Mouse (Mus musculus): Measurements from ENCODE around the gene Otulin. TPM values are rescaled to one million over a fixed set of nuclear protein-coding genes. Genes with fewer than 3 reads are reported as not detected.

Otulin gene
- polyA plus RNA-seq, 1 experiment from 2014 or later, result 46.1 TPM

DNA sequence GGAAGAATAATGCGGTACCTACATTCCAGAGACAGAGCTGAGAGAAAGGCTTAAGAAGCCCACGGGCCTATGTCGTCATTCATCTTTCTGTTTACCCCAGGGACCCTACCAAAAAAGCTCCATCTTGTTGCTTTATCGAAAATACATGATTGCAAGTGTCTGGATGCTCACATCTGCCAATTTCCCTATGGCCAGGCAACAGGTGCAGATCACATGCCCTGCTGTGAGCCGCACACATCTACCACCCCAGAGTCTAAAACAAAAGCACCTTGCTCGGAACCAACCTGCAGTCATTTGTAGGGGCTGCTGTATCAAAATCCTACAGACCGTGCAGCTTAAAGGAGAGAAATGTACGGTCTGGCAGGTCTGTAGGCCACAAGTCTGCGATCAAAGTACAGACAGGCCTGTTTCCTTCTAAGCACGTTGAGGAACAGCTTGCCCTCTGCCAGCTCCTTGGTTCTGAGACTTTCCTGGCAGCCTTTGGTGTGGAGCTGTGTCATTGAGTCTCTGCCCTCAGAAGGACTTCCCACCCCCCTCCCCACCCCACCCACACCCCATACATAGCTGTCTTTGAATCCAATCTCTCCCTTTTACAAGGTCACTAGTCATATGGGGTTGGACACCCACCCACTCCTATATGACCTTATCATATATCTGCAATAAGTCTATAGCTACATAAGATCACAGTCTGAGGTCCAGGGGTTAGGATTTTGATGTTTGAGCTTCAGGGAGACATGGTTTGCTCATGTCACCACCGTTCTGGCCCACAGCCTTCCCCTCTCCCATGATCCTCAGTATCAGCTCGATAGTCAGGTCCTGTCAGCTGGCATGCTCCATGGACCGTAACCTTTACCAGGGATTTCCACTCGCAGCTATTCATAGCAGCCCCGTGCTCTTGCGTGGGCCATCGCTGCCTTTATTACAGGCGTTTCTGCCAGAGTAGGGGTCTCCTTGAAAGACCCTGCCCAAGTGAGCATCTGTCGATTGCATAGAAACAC, 79.1 kb downstream of the Otulin start:
- Histone ChIP-seq H3K27me3 (replicated peaks; ENCODE audit: control insufficient read depth, insufficient read depth, low read length) (no peaks in the 10 kb centered on the region), H3K4me3 (ENCODE audit: low read depth, low read length) (no peak overlapping the region), H3K4me2 (ENCODE audit: low read length) (no peak overlapping the region), H3K36me3 (ENCODE audit: control insufficient read depth, insufficient read depth, low read length) (no peaks in the 10 kb centered on the region), H3K4me1 (replicated peaks; ENCODE audit: control insufficient read depth, insufficient read depth, low read length) (no peaks in the 10 kb centered on the region), H3K9me3 (ENCODE audit: control insufficient read depth, low read length) (no peaks in the 10 kb centered on the region), H3K27ac (ENCODE audit: low read depth) (no peak overlapping the region), H3K9ac (ENCODE audit: low read length) (no peak overlapping the region)
- ATAC-seq (replicated peaks; ENCODE audit: low FRiP score, low TSS enrichment, low read depth) (no peak), DNase-seq (ENCODE audit: low spot score) (no peak)
- 85% methylated on average over 19 of the region's 19 CpGs for WGBS

DNA sequence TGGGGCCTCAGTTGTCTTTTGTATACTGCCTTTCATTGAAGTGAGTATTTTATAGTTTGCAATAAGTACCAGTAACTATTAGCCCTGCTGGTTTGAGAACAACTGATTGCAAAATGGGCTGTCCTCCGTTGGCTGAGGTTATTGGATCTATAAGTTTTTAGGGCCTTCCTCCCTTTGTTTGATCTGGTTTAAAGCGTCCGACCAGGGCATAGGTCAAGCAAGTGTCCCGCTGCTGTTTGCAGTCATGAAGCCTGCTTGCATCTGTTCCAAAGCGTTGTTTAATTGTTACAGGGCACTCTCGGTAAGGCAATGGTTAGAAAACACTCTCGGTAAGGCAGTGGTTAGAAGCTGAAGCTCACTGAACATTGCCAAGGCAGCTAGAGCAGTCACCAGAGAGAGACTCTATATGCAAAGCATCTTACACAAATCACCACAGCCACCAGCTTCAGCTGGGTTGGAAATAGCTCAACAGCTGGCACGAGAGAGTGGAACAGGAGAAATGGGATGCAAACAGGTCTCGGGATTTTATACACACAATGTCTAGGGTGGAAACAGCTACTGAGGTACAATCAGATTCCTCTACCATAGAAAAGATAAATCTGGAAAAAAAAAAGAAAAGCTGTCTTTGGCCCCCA, 80.0 kb downstream of the Otulin start:
- Histone ChIP-seq H3K4me1 (replicated peaks; ENCODE audit: control insufficient read depth, insufficient read depth, low read length) (no peaks in the 10 kb centered on the region), H3K36me3 (ENCODE audit: control insufficient read depth, insufficient read depth, low read length) (no peaks in the 10 kb centered on the region), H3K4me2 (ENCODE audit: low read length) (no peak overlapping the region), H3K27ac (ENCODE audit: low read depth) (no peak overlapping the region), H3K9me3 (ENCODE audit: control insufficient read depth, low read length) (no peaks in the 10 kb centered on the region), H3K9ac (ENCODE audit: low read length) (no peak overlapping the region), H3K4me3 (ENCODE audit: low read depth, low read length) (no peak overlapping the region), H3K27me3 (replicated peaks; ENCODE audit: control insufficient read depth, insufficient read depth, low read length) (no peaks in the 10 kb centered on the region)
- WGBS, result 54% methylated on average over 9 of the region's 9 CpGs
- ATAC-seq (replicated peaks; ENCODE audit: low FRiP score, low TSS enrichment, low read depth) (no peak), DNase-seq (ENCODE audit: low spot score) (no peak)

DNA sequence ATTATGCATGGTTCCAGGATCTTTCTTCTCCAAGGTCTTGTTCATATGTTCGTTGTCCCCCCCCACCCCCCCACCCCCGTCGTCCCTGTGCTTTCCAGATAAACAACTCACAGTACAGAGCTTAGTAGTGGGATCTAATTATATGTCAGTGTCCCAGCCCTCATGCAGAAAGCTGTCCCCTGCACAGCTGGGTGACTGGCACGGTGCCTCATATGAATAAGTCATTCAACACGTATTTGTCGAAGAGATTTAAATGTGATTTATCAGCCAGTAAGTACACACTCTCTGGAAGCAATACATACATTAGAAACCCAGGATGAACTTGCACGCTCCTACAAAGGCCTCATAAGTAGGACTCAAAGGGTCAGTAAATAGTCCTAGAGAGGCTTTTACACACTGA, 80.6 kb downstream of the Otulin start:
- 67% methylated on average over 7 of the region's 7 CpGs for WGBS
- no peak overlapping the region for H3K27ac ChIP-seq (ENCODE audit: low read depth)
- no peaks in the 10 kb centered on the region for H3K9me3 ChIP-seq (ENCODE audit: control insufficient read depth, low read length)
- H3K36me3 ChIP-seq (ENCODE audit: control insufficient read depth, insufficient read depth, low read length), result no peaks in the 10 kb centered on the region
- H3K9ac ChIP-seq (ENCODE audit: low read length), result no peak overlapping the region
- H3K27me3 ChIP-seq (replicated peaks; ENCODE audit: control insufficient read depth, insufficient read depth, low read length), result no peaks in the 10 kb centered on the region
- no peak overlapping the region for H3K4me3 ChIP-seq (ENCODE audit: low read depth, low read length)
- no peak for ATAC-seq (replicated peaks; ENCODE audit: low FRiP score, low TSS enrichment, low read depth)
- H3K4me2 ChIP-seq (ENCODE audit: low read length), result no peak overlapping the region
- no peaks in the 10 kb centered on the region for H3K4me1 ChIP-seq (replicated peaks; ENCODE audit: control insufficient read depth, insufficient read depth, low read length)
- no peak for DNase-seq (ENCODE audit: low spot score)

GRCm38 (mm10) chr15:27549071-27549470, 81.4 kb downstream of the Otulin start:
- Histone ChIP-seq H3K27ac (ENCODE audit: low read depth) (no peak overlapping the region), H3K36me3 (ENCODE audit: control insufficient read depth, insufficient read depth, low read length) (no peaks in the 10 kb centered on the region), H3K27me3 (replicated peaks; ENCODE audit: control insufficient read depth, insufficient read depth, low read length) (no peaks in the 10 kb centered on the region), H3K4me1 (replicated peaks; ENCODE audit: control insufficient read depth, insufficient read depth, low read length) (no peaks in the 10 kb centered on the region), H3K4me2 (ENCODE audit: low read length) (no peak overlapping the region), H3K9ac (ENCODE audit: low read length) (no peak overlapping the region), H3K9me3 (ENCODE audit: control insufficient read depth, low read length) (no peaks in the 10 kb centered on the region), H3K4me3 (ENCODE audit: low read depth, low read length) (no peak overlapping the region)
- 89% methylated on average over 10 of the region's 10 CpGs for WGBS
- ATAC-seq (replicated peaks; ENCODE audit: low FRiP score, low TSS enrichment, low read depth) (no peak), DNase-seq (ENCODE audit: low spot score) (no peak)

- H3K36me3 ChIP-seq (ENCODE audit: control insufficient read depth, insufficient read depth, low read length), result no peaks in the 10 kb centered on the region
- H3K27ac ChIP-seq (ENCODE audit: low read depth), result no peak overlapping the region
- H3K27me3 ChIP-seq (replicated peaks; ENCODE audit: control insufficient read depth, insufficient read depth, low read length), result no peaks in the 10 kb centered on the region
- no peaks in the 10 kb centered on the region for H3K9me3 ChIP-seq (ENCODE audit: control insufficient read depth, low read length)
- no peak overlapping the region for H3K4me3 ChIP-seq (ENCODE audit: low read depth, low read length)
- H3K4me2 ChIP-seq (ENCODE audit: low read length), result no peak overlapping the region
- DNase-seq (ENCODE audit: low spot score), result no peak
- no peak for ATAC-seq (replicated peaks; ENCODE audit: low FRiP score, low TSS enrichment, low read depth)
- WGBS, result 88% methylated on average over 6 of the region's 6 CpGs
- no peak overlapping the region for H3K9ac ChIP-seq (ENCODE audit: low read length)
- H3K4me1 ChIP-seq (replicated peaks; ENCODE audit: control insufficient read depth, insufficient read depth, low read length), result no peaks in the 10 kb centered on the region
Observed at GRCm38 (mm10) chr15:27548110-27548509, 82.4 kb downstream of the Otulin start.

DNA sequence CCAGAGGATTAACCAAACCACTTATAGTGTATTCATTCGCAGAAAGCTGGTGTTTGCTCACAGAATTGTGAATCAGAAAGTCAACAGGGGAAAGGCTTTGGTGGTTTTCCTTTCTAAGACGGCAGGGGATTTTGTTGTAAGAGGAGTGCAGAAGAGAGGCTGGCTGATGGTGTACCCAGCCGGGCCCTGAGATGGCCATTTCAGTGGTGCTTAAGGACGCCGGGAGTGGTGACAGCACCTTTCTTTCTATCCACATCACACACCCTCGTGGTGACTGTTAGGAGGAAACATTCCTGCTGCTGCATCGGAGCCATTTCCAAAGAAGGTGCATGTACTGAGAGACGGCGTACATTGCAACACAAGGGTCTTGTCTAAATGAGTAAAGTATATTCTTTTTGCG, 85.3 kb downstream of the Otulin start:
- 88% methylated on average over 10 of the region's 10 CpGs for WGBS
- H3K36me3 ChIP-seq (ENCODE audit: control insufficient read depth, insufficient read depth, low read length), result no peaks in the 10 kb centered on the region
- no peak overlapping the region for H3K4me2 ChIP-seq (ENCODE audit: low read length)
- H3K27ac ChIP-seq (ENCODE audit: low read depth), result no peak overlapping the region
- no peaks in the 10 kb centered on the region for H3K9me3 ChIP-seq (ENCODE audit: control insufficient read depth, low read length)
- no peak for DNase-seq (ENCODE audit: low spot score)
- H3K4me1 ChIP-seq (replicated peaks; ENCODE audit: control insufficient read depth, insufficient read depth, low read length), result no peaks in the 10 kb centered on the region
- no peak for ATAC-seq (replicated peaks; ENCODE audit: low FRiP score, low TSS enrichment, low read depth)
- H3K27me3 ChIP-seq (replicated peaks; ENCODE audit: control insufficient read depth, insufficient read depth, low read length), result no peaks in the 10 kb centered on the region
- no peak overlapping the region for H3K4me3 ChIP-seq (ENCODE audit: low read depth, low read length)
- no peak overlapping the region for H3K9ac ChIP-seq (ENCODE audit: low read length)

DNA sequence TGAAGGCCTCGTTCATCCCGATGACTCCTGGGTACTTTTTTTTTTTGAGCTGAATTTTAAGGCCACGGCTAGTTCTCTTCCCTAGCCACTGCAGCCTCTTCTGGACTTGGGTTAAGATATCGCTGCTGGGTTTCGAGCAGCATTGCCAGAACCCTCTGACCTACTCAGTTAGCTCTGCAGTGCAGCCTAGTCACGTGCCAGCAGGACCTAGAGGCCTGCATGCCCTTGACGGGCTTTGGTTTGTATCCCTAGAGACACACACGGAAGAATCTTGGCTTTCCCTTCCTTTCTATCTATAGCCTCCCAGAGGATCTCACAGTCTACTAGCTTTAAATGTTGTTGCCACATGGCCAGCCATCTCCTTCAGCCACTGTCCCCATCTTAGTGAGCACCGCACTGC, 90.7 kb downstream of the Otulin start:
- H3K36me3 ChIP-seq (ENCODE audit: control insufficient read depth, insufficient read depth, low read length), result no peaks in the 10 kb centered on the region
- WGBS, result 89% methylated on average over 9 of the region's 9 CpGs
- H3K27me3 ChIP-seq (replicated peaks; ENCODE audit: control insufficient read depth, insufficient read depth, low read length), result no peaks in the 10 kb centered on the region
- H3K9ac ChIP-seq (ENCODE audit: low read length), result no peak overlapping the region
- H3K4me2 ChIP-seq (ENCODE audit: low read length), result no peak overlapping the region
- no peak for DNase-seq (ENCODE audit: low spot score)
- H3K9me3 ChIP-seq (ENCODE audit: control insufficient read depth, low read length), result no peaks in the 10 kb centered on the region
- H3K27ac ChIP-seq (ENCODE audit: low read depth), result no peak overlapping the region
- no peak for ATAC-seq (replicated peaks; ENCODE audit: low FRiP score, low TSS enrichment, low read depth)
- H3K4me3 ChIP-seq (ENCODE audit: low read depth, low read length), result no peak overlapping the region
- H3K4me1 ChIP-seq (replicated peaks; ENCODE audit: control insufficient read depth, insufficient read depth, low read length), result peaks cover 3% of the 10 kb centered on the region; the same call in 1 of the 2 replicates

DNA sequence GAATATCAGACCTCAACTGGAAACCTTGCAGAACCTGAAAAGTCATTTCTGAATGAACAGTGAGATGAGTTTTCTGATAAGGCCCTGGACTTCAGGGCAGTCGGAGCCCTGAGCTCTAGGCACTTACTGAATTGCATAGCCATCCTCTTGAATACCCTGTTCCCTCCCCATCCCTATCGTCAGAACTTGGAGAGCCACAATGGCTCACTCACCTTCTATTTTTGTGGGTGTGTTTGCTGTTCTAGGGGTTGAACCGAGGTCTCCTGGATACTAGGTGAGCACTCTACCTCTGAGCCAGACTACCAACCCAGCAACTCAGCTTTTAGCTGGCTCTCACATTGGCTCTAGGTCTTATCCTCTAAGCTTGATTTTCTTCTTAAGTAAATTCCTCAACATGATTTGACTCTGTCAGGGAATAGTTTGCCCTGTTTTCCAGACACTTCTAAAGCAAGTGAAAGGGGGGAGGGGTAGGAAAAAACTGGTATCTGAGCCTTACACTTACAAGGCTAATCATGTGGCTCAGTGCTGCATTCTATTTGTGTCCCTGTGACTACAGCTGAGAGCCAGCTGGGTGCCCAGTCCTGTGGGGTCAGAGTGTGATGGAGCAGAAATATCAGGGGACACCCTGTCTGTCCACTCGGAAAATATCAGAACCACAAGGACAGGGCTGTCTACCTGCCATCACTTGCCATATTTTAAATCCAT, 92.8 kb downstream of the Otulin start:
- H3K4me1 ChIP-seq (replicated peaks; ENCODE audit: control insufficient read depth, insufficient read depth, low read length), result peaks cover 3% of the 10 kb centered on the region; the same call in 1 of the 2 replicates
- H3K9ac ChIP-seq (ENCODE audit: low read length), result no peak overlapping the region
- DNase-seq (ENCODE audit: low spot score) (no peak), ATAC-seq (replicated peaks; ENCODE audit: low FRiP score, low TSS enrichment, low read depth) (no peak)
- no peak overlapping the region for H3K4me2 ChIP-seq (ENCODE audit: low read length)
- no peaks in the 10 kb centered on the region for H3K36me3 ChIP-seq (ENCODE audit: control insufficient read depth, insufficient read depth, low read length)
- H3K4me3 ChIP-seq (ENCODE audit: low read depth, low read length), result no peak overlapping the region
- H3K9me3 ChIP-seq (ENCODE audit: control insufficient read depth, low read length), result no peaks in the 10 kb centered on the region
- 67% methylated on average over 4 of the region's 4 CpGs for WGBS
- H3K27me3 ChIP-seq (replicated peaks; ENCODE audit: control insufficient read depth, insufficient read depth, low read length), result no peaks in the 10 kb centered on the region
- no peak overlapping the region for H3K27ac ChIP-seq (ENCODE audit: low read depth)

Measured in intestine, embryonic 14.5 days (tissue).